Mouse (Mus musculus) liver, postnatal 0 days (tissue): ENCODE results near the gene Pqlc2.

Experiments used
- CTCF ChIP-seq: sonication (generic); IDR thresholded peaks from 2 replicates; pipeline ENCODE4 v1.5.1; 2016; ENCODE audit warnings: antibody characterized with exemption, low read depth
- EP300 ChIP-seq: IDR thresholded peaks from 2 replicates; pipeline ENCODE4 v1.6.1; 2016; ENCODE audit warnings: antibody characterized with exemption, low read depth, mild to moderate bottlenecking

DNA sequence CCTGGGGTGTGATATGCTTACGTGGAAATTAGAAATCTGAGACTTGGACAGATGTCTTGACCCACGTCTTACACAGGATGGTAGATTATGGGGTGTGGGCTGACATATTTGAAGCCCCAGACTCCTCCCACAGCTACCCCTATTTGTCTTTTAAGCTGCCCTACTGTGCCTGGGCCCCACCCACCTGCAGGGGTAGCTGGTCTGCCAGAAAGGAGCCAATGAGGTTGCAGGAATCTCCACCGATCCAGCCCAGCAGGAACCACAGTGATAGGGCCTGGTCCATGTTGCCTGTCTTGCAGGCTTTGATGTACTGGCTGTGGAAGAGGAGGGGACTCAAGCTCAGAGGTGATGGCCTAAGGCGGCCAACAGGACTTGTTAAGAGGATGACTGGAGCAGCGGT is 8.3 kb downstream of the Pqlc2 start:
- TF ChIP-seq CTCF (no peak), EP300 (no peak)
